ENCODE assay signal across 8 mouse cellular contexts in the genomic region with DNA sequence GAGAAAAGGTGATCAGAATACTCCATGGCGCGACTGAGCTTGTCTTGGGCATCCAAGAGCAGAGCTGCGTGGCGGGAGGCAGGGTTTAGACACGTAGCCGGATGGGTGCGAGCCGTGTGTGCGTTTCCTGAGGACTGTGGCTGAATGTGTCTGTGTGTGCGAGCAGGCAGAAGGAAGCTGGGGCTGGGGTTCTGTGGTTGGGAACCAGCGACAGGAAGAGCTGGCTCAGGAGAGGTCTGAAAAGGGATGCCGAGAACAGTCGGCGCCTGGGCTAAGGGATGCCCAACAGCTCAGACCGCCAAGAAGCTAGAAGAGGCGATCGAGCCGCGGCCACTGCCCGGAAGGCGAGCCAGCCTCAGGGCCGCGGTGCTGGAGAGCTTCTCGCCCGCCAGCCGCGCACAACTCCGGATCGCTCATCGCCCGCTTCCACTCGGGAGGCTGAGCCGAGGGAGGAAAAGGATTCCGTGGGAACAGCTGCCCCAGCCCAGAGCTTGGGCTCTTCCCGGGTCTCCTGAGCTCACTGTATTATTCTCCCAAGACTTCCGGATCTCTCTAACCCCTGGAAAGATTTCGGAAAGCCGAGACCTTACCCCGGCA.
DNase-seq lines count a peak whose midpoint lies in the region; ATAC-seq lines count a peak whose summit lies in the region.

No protein-coding gene starts in this region.

- no peak for DNase-seq in heart, adult 11 months
- peak; percentile 50 for DNase-seq in CD4-positive, CD25-positive, alpha-beta regulatory T cell, adult 2 months (ENCODE audit: low read depth, low spot score)
- DNase-seq in heart, postnatal 14 days: peak; percentile 38 to 41
- DNase-seq in urinary bladder, postnatal 10 days (ENCODE audit: low spot score): no peak

- intact Hi-C loops in heart, postnatal 14 days (cut with DNase I): no loop called here

- H3K36me3 ChIP-seq in heart, embryonic 11.5 days (ENCODE audit: control insufficient read depth, insufficient read depth, low read length): no peaks in the 10 kb centered on the region
- H3K36me3 ChIP-seq in limb, embryonic 15.5 days: no peaks in the 10 kb centered on the region
- no peaks in the 10 kb centered on the region for H3K36me3 ChIP-seq in neural tube, embryonic 14.5 days (ENCODE audit: control insufficient read depth, insufficient read depth, low read length)

- H3K4me1 ChIP-seq in heart, embryonic 11.5 days (ENCODE audit: control insufficient read depth, insufficient read depth, low read length): peaks cover 20% of the 10 kb centered on the region
- no peaks in the 10 kb centered on the region; the same call in 1 of the 2 replicates for H3K4me1 ChIP-seq in brown adipose tissue, adult 24 weeks (ENCODE audit: control insufficient read depth, insufficient read depth, insufficient read length, low read length)
- H3K4me1 ChIP-seq in limb, embryonic 15.5 days: peaks cover 52% of the 10 kb centered on the region
- peaks cover 48% of the 10 kb centered on the region for H3K4me1 ChIP-seq in neural tube, embryonic 14.5 days (ENCODE audit: control insufficient read depth, insufficient read depth, low read length)

- H3K9me3 ChIP-seq in heart, embryonic 11.5 days (replicated peaks; ENCODE audit: control insufficient read depth, low read length): no peaks in the 10 kb centered on the region
- no peaks in the 10 kb centered on the region for H3K9me3 ChIP-seq in limb, embryonic 15.5 days
- no peaks in the 10 kb centered on the region for H3K9me3 ChIP-seq in neural tube, embryonic 14.5 days (ENCODE audit: control insufficient read depth, low read length)

- under 1% methylated on average over 33 of the region's 39 CpGs for WGBS in heart, embryonic 11.5 days (ENCODE audit: insufficient replicate concordance)
- WGBS in limb, embryonic 15.5 days: under 1% methylated on average over 39 of the region's 39 CpGs
- WGBS in neural tube, embryonic 14.5 days: under 1% methylated on average over 39 of the region's 39 CpGs

- no peak overlapping the region for H3K27ac ChIP-seq in heart, embryonic 11.5 days (ENCODE audit: low read depth, low read length)
- no peak overlapping the region for H3K27ac ChIP-seq in brown adipose tissue, adult 24 weeks (replicated peaks; ENCODE audit: low read depth, low read length)
- H3K27ac ChIP-seq in limb, embryonic 15.5 days: 0 out of 2 replicates have a peak overlapping the region, but pooled peaks have one; percentile 84
- H3K27ac ChIP-seq in neural tube, embryonic 14.5 days (ENCODE audit: low read depth, low read length): peak overlapping the region; percentile 75; the same call in 1 of the 2 replicates

- H3K4me3 ChIP-seq in heart, embryonic 11.5 days (ENCODE audit: low read depth, low read length): peak overlapping the region; percentile 71
- peak overlapping the region; percentile 58 for H3K4me3 ChIP-seq in brown adipose tissue, adult 24 weeks (ENCODE audit: insufficient read depth, low read depth, low read length)
- peak overlapping the region; percentile 72 for H3K4me3 ChIP-seq in limb, embryonic 15.5 days
- H3K4me3 ChIP-seq in neural tube, embryonic 14.5 days (ENCODE audit: low read depth, low read length): peak overlapping the region; percentile 62

- peak overlapping the region; percentile 65 for H3K9ac ChIP-seq in heart, embryonic 11.5 days (ENCODE audit: low read depth, low read length)
- peak overlapping the region; percentile 68 for H3K9ac ChIP-seq in limb, embryonic 15.5 days
- peak overlapping the region; percentile 75 for H3K9ac ChIP-seq in neural tube, embryonic 14.5 days (replicated peaks; ENCODE audit: low read depth, low read length)

- peaks cover 71% of the 10 kb centered on the region for H3K27me3 ChIP-seq in heart, embryonic 11.5 days (ENCODE audit: control insufficient read depth, insufficient read depth, low read length)
- H3K27me3 ChIP-seq in limb, embryonic 15.5 days: peaks cover 53% of the 10 kb centered on the region
- H3K27me3 ChIP-seq in neural tube, embryonic 14.5 days (ENCODE audit: control insufficient read depth, insufficient read depth, low read length): peaks cover 6% of the 10 kb centered on the region

- peak overlapping the region; percentile 83 for H3K4me2 ChIP-seq in heart, embryonic 11.5 days
- H3K4me2 ChIP-seq in limb, embryonic 15.5 days: peak overlapping the region; percentile 98
- H3K4me2 ChIP-seq in neural tube, embryonic 14.5 days (ENCODE audit: low read depth, low read length): peak overlapping the region; percentile 97

- no peak for ATAC-seq in heart, embryonic 11.5 days (replicated peaks; ENCODE audit: insufficient number of reproducible peaks, low FRiP score, low TSS enrichment)
- no peak for ATAC-seq in limb, embryonic 15.5 days (ENCODE audit: insufficient number of reproducible peaks, low FRiP score, low TSS enrichment, low read depth)
- no peak for ATAC-seq in neural tube, embryonic 14.5 days (ENCODE audit: low read depth)

Comparison
In these comparisons a context has a peak if more than half of its experiments do, and no peak if none do; other contexts are left out.
1. DNase-seq: peak in CD4-positive, CD25-positive, alpha-beta regulatory T cell, adult 2 months (single experiment) and heart, postnatal 14 days (2 of 2); none in heart, adult 11 months (single experiment) and urinary bladder, postnatal 10 days (single experiment).
2. H3K27ac ChIP-seq: peak in limb, embryonic 15.5 days (single experiment) and neural tube, embryonic 14.5 days (single experiment); none in heart, embryonic 11.5 days (single experiment) and brown adipose tissue, adult 24 weeks (single experiment).
3. Peak in every context shown above with its lines, with median percentiles within 50 percentile points of each other: H3K4me2 ChIP-seq, H3K4me3 ChIP-seq and H3K9ac ChIP-seq.